Mouse (Mus musculus): ENCODE data around the gene Ddx11. TPM values are rescaled to one million over a fixed set of nuclear protein-coding genes. Genes with fewer than 3 reads are reported as not detected.
"Not testable (repeated sequence)": the region's sequence is repeated elsewhere in the genome, so short reads cannot be mapped to it uniquely, and the experiment has no call there.

Ddx11 gene
- polyA plus RNA-seq, 1 experiment from 2014 or later: 20.5 TPM

DNA sequence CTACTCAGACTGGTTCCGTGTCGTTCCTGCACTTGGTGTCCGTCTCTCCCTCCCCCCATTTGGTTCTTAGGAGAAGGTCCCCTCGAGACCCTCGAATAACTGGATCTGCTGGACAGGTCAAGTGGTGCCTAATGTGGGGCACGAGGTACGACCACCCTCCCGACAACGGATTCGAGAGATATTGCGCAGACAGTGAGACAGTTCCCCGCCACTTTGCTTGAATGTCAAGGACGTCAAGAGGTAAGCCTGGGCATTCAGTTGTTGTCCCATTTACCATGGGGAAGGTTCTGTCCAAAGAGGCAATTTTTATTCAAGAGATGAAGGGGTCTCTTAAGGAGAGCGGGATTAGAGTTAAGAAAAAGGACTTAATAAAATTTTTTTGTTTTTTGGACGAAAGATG lies 47.7 kb downstream of the Ddx11 start:
- not testable (repeated sequence) for H3K27me3 ChIP-seq (replicated peaks); H3K4me3 ChIP-seq; H3K9ac ChIP-seq; H3K4me2 ChIP-seq; H3K27ac ChIP-seq (ENCODE audit: poor library complexity, severe bottlenecking); ATAC-seq (ENCODE audit: insufficient number of reproducible peaks, low FRiP score); H3K36me3 ChIP-seq; H3K4me1 ChIP-seq (replicated peaks)
- H3K9me3 ChIP-seq (replicated peaks): peaks cover 16% of the 10 kb centered on the region
- WGBS: 86% methylated on average over 15 of the region's 15 CpGs

DNA sequence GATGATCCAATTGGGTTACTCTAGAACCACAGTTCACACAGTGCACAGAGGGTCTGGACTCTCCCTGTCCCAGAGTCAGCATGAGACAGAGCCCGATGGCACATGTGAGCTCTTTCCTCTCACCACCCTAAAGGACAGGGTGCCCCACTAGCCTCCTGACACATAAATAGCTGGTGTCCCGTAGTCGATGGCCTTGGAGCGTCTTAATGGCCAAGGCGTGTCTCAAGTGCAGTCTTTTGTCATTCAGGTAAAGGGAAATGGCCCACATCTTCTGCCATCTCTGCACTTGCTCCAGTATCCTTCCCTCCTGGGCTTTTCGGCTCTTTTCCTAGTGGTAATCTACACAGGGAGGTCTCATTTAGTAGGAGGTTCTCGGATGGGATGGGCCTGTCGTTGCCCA lies 67.3 kb downstream of the Ddx11 start:
- 78% methylated on average over 8 of the region's 8 CpGs for WGBS
- H3K36me3 ChIP-seq: no peaks in the 10 kb centered on the region

DNA sequence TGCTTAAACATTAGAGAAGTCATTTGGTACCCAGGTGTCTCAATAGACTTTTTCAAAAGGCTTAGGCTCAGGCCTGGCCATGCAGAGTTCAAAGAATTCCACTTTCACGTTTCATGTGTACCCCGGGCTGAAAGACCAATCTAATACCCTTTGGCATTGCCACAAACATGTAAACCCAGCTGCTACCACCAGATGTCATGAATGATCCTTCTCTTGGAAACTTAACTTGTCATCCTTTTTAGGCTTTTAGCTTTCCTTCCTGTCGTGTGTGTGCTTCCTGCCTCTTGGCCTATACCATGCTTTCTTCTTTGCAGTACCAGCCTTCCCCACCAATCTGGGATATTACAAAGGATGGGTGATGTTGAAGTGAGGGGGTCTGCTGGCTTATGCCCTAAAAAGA lies 73.7 kb downstream of the Ddx11 start:
- Histone ChIP-seq H3K4me2 (no peak overlapping the region), H3K27ac (ENCODE audit: poor library complexity, severe bottlenecking) (no peak overlapping the region), H3K36me3 (no peaks in the 10 kb centered on the region), H3K9me3 (replicated peaks) (no peaks in the 10 kb centered on the region), H3K4me3 (no peak overlapping the region), H3K4me1 (replicated peaks) (no peaks in the 10 kb centered on the region), H3K9ac (no peak overlapping the region), H3K27me3 (replicated peaks) (no peaks in the 10 kb centered on the region)
- ATAC-seq (ENCODE audit: insufficient number of reproducible peaks, low FRiP score): no peak
- 48% methylated on average over 3 of the region's 3 CpGs for WGBS

More for the DNA sequence above, 67.3 kb downstream of the Ddx11 start:
- Histone ChIP-seq H3K9ac (no peak overlapping the region), H3K27ac (ENCODE audit: poor library complexity, severe bottlenecking) (no peak overlapping the region), H3K4me2 (no peak overlapping the region), H3K4me1 (replicated peaks) (no peaks in the 10 kb centered on the region), H3K27me3 (replicated peaks) (no peaks in the 10 kb centered on the region), H3K4me3 (no peak overlapping the region), H3K9me3 (replicated peaks) (no peaks in the 10 kb centered on the region)
- no peak for ATAC-seq (ENCODE audit: insufficient number of reproducible peaks, low FRiP score)

Other genes with a start within 250 kb of the Ddx11 start
- gene Ralbp1, start 237.7 kb upstream of the Ddx11 start, polyA plus RNA-seq (2016; fragmentation: Nextera tagmentation; extraction: Ambion mirVana): 40.9 and 41.1 TPM in 2 replicates
- 109 TPM in 2 replicates for gene Twsg1, start 172.3 kb upstream of the Ddx11 start, polyA plus RNA-seq (2016; fragmentation: Nextera tagmentation; extraction: Ambion mirVana)
- gene Ankrd12, start 46.4 kb upstream of the Ddx11 start, polyA plus RNA-seq (2016; fragmentation: Nextera tagmentation; extraction: Ambion mirVana): 18.7 and 19.6 TPM in 2 replicates
- gene Ndufv2, start 22.0 kb upstream of the Ddx11 start, polyA plus RNA-seq (2016; fragmentation: Nextera tagmentation; extraction: Ambion mirVana): 482 and 485 TPM in 2 replicates
- 27.6 and 30.2 TPM in 2 replicates for gene Washc1, start 12.0 kb upstream of the Ddx11 start, polyA plus RNA-seq (2016; fragmentation: Nextera tagmentation; extraction: Ambion mirVana)

Data from heart, embryonic 12.5 days (tissue).